Mouse (Mus musculus) c-Kit-positive CD71-positive TER-119-positive erythroid progenitor cells, embryonic 14.5 days (primary cell): ENCODE data around the gene Slc11a1.
A peak's percentile ranks its signal among the peaks of the same experiment; 100 is the strongest.

ENCODE experiments used
- DNase-seq: peaks from one replicate; pipeline ENCODE4 v3.0.0-alpha.2; 2013; ENCODE audit warnings: low spot score

The Slc11a1 gene

DNA sequence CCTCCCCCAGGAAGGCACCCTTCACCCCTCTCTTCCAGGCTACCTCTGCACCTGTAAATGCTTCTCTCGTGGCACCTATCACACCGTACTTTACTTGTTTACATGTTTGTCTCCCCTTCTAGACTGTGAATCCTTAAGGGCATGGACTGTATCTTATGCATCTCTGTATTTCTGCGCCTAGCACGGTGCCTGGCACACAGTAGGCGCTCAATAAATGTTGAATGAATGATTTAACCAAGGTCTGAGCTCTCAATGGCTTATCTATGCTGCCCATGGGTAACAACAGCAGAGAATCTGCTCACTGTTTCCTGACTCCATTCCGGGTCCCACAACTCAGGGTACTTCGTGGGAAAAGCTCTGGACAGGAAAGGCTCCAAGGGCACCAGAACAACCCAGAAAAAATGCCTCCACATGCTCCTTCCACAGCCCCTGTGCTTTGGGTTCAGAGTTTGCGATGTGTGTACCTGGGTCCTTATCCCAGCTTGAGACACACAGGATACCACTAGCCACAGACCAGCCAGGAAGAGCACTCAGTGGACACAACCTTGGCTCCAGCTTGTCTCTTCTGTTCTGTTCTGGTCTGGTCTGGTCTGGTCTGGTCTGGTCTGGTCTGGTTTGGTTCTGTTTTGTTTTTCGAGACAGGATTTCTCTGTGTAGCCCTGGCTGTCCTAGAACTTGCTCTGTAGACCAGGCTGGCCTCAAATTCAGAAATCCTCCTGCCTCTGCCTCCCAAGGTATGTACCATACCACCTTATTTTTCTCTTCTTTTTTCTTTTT, 21.4 kb upstream of the Slc11a1 start:
- no peak for DNase-seq

- no peak for DNase-seq
Measured at GRCm38 (mm10) chr1:74357531-74357930, 17.5 kb upstream of the Slc11a1 start.

DNA sequence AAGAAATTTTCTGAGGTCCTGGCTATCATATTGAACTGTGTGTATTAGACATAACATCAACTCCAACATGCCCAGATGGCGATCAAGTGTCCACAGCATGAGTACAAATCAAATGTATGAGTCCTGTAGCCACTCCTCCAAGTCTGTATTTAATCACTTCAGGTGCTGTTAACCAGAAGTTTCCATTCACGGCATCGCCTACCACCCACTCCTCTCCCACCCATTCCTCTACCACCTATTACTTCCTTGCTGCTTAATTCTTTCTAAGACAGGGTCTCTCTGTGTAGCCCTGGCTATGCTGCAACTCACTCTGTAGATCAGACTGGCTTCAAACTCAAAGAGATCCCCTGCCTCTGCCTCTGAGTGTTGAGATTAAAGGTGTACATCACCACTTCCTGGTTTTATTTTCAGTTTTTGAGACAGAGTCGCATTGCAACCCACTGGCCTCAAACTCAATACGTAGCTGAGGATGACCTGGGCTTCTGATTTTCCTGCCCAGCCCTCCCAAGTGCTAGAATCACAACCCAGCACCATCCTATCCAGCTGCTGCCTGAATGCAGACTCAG, 15.0 kb upstream of the Slc11a1 start:
- no peak for DNase-seq

GRCm38 (mm10) chr1:74361812-74362211, 13.2 kb upstream of the Slc11a1 start, which contains the start of gene Catip:
Gene Catip, plus strand, starts transcription at chr1:74362108.
- peak; percentile 51 for DNase-seq

DNA sequence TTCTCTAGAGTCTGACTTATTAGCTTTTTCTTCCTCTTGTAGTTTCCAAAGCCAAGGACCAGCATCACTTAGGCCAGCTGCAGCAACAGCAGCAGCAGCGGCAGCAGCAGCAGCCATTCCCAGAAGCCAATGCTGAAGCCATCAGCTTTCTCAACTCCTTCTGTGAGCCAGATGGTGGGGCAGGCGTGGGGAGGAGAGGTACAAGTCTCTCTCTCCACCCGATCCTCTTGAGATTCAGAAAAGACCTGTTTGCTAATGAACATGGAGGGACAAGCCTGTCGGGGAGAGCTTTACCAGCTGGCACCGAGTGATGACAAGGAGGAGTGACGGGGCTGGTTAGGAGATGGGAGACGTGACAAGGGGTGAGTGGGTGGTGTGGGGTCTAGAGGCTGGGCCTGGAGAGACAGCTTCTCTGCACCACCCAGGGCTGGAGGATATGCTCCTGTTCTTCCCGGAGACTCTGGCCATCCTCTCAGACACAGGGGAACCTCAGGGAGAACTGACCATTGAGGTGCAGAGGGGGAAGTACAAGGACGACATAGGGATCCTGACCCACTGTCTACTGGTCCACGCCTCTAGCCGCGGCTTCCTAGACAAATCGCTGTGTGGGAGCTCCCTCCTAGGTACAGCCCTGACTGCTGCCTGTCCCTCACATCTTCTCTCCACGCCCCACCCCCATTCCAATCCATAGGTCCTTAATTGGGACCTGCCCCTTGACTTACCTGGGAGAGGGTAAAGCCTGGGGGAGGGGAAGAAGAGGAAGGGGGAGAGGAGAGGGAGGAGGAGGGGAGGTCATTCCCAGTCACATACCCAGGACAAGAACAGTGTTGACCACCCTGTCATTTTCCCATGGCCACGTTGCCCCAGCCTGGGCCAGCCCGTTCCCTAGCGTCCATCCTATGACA, 12.4 kb upstream of the Slc11a1 start:
- DNase-seq = no peak

- no peak for DNase-seq
Measured at GRCm38 (mm10) chr1:74363437-74363836, 11.6 kb upstream of the Slc11a1 start.

- no peak for DNase-seq
Measured at GRCm38 (mm10) chr1:74364270-74364669, 10.7 kb upstream of the Slc11a1 start.

GRCm38 (mm10) chr1:74367886-74368645, 6.9 kb upstream of the Slc11a1 start:
- DNase-seq = no peak

- no peak for DNase-seq
Measured at GRCm38 (mm10) chr1:74370040-74370439, 5.0 kb upstream of the Slc11a1 start.

DNA sequence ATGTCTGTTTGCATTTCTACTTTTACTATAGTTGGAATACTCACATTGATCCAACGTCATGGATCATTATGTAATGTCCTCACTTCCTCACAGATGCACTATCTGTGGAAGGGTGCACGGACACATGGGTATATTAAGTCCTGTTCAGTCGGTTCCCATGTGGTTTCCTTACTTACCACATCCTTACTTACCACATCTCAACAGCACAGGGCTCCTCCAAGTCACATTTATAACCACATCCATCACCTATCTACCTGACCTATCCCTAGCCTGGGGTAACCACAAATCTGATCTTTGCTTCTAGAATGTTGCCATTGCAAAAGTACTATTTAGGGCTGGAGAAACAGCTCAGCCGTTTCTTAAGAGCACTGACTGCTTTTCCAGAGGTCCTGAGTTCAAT, 1.6 kb upstream of the Slc11a1 start:
- no peak for DNase-seq

GRCm38 (mm10) chr1:74375561-74375960, 566 bp downstream of the Slc11a1 start:
- no peak for DNase-seq

DNA sequence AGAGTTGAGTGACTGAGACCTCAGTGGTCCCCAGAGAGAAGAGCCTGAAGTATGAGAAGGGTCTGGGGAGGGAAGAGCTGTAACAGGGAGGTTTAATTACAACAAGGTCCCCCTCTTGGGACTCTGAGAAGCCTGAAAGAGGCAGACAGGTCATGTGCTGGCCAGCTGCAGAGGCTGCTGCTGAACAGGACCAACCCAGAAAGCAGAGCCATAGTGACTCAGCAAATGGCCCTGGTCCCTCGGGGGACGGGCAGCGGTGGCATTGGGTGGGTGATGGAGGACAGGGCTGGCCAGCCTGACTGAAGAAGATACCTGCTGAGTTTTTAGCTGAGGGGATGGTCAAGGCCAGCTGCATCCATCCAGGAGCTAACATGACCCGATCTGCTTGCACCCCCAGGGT, 1.4 kb downstream of the Slc11a1 start:
- DNase-seq = no peak

DNA sequence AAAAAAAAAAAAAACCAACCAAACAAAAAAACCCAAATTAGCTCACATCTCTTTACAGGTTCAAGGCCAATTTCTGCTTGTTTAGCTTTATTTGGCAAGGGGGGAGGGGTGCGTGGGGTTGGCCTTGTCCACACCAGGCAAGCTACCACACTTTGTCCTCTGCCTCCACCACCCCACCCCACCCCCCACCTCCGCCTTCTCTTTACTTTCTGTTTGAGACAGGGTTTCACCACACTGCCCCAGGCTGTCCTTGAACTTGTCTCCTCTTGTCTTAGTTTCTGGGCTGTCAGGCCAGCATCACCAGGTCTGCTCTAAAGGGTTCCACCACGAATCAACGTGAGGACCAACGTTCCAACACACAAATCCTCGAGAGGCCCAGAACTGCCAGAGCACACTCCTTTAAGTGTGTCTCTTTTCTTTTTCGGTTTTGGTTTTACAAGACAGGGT, 4.1 kb downstream of the Slc11a1 start:
- no peak for DNase-seq

GRCm38 (mm10) chr1:74380484-74380883, 5.5 kb downstream of the Slc11a1 start:
- DNase-seq = no peak

DNA sequence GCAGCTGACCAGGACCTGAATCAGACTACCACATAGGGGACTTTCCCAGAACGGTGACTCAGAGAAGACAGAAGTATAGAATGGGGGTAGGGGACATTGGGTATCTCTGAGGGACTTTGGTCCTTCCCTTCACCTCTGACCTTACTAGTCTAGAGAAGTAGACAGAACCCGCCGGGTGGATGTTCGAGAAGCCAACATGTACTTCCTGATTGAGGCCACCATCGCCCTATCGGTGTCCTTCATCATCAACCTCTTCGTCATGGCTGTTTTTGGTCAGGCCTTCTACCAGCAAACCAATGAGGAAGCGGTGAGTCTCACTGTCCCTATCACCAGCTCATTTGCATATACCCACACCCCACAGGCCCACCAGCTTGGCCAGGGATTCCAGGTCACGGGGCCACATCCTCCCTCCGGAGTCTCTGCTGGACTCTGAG, 6.6 kb downstream of the Slc11a1 start:
- DNase-seq = no peak

GRCm38 (mm10) chr1:74383385-74383784, 8.4 kb downstream of the Slc11a1 start:
- DNase-seq = no peak

DNA sequence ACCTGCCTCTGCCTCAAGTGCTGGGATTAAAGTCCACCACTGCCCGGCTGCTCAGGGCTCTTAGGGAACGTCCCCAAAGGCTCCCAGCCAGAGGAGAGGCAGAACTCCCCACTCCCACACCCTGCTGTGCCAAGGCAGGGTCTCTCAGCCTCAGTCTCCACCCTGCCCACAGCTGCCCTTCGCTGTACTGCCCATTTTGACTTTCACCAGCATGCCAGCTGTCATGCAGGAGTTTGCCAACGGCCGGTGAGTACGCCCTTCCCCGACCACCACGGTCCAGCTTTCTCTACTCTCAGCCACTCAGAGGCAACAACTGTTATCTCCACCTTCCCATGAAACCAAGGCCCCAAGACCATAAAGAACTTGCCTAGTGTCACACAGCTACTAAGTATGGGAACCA, 9.5 kb downstream of the Slc11a1 start:
- no peak for DNase-seq

GRCm38 (mm10) chr1:74385064-74385463, 10.1 kb downstream of the Slc11a1 start:
- no peak for DNase-seq

DNA sequence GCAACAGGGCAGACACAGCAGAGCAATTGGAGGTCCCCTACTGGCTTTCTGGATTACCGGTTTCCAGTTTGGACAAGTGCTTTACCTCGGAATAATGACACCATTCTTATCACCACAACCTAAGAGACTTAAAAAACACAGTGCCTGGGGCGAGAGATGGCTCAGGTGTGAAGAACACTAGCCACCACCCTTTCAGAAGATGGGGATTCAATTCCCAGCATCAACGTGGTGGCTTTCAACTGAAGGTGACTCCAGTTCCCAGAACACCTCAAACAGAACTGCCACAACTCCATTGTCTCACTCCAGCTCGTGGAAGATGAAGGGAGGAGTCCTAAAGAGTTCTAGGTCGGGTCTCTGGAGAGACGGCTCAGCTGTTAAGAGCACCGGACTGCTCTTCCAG, 10.5 kb downstream of the Slc11a1 start:
- no peak for DNase-seq

DNA sequence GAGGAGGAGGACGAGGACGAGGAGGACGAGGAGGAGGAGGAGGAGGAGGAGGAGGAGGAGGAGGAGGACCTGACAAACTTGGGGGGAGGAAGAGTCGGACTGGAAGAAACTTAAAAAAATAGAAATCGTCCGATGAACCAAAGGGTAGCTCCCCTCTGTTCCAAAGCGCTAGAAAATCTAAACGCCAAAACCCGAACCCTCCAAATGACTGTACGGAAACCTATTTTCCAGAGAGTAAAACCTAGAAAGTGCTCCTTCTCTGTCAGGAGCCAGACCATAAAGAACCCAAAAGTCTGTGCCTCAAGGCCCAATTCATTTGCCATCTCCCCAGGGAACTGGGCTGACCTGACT, 11.3 kb downstream of the Slc11a1 start:
- DNase-seq = no peak

DNA sequence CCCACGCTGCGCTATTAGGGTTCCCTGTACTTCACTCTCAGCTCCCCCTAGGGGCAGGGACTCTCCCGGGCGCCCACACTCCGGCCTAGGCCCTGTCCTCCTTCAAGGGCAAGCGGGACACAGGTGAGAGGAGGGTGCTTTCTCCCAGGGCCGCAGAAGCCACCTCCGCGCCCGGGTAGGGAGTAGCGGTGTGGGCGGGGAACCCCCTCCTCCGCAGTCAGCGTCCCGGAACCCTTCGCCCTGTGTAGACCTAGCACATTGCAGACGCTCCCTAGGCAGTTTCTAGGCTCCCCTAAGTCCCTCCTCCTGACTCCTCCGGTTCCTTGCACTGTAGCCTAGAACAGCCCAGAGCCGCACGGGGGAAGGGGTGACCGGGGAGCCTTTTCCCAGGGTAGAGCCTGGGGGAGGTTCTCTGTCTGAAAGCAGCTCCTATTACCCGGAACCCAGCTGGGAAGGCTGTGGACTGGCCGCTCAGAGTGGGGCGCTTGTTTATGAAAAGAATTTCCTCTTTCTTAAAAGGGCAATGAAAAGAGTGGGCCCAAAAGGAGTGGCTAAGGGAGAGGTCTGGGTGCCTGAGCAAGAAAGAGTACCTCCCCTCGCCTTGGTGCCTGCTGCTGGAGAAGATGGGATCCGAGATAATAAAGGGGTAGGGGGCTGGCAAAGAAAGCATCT, 11.9 kb downstream of the Slc11a1 start:
- DNase-seq = peak; percentile 93
